Mouse (Mus musculus): Measurements from ENCODE around the gene Nrip3.
A peak's percentile ranks its signal among the peaks of the same experiment; 100 is the strongest.

DNA sequence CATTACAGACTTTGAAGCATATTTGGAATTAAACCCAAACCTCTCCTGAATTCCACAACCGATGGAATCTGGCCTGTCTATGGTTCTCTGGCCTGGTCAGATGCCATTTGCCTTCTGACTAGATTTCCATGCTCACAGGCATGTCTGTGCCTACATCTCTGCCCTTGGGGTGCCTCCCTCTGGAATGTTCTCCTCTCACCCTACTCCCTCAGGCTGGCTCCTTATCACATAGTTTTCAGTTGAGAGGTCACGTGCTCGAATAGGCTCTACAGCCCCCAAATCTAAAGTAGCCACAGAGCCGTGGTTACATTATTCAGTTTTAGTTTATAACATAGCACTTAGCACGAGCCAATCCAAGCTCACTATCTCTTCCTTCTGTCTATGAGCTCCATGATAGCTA, 13.7 kb upstream of the Nrip3 start:
- TF ChIP-seq CTCF (IDR thresholded peaks at IDR 0.05) (no peak), EP300 (IDR thresholded peaks at IDR 0.05) (0 out of 2 replicates have a peak, but pooled peaks have one; percentile 31)
